Mouse (Mus musculus): Measurements from ENCODE around the gene Gse1. TPM values are rescaled to one million over a fixed set of nuclear protein-coding genes. Genes with fewer than 3 reads are reported as not detected.

The Gse1 gene
- polyA plus RNA-seq, 1 experiment from 2014 or later = 10.8 TPM

- ATAC-seq (ENCODE audit: insufficient read depth, low FRiP score, low read depth) = no peak
- Histone ChIP-seq H3K27me3 (replicated peaks) (0 out of 2 replicates have a peak, but pooled peaks cover 9% of the 10 kb centered on the region), H3K9ac (peak overlapping the region; percentile 46; the same call in 1 of the 2 replicates), H3K4me3 (replicated peaks) (peak overlapping the region; percentile 62), H3K36me3 (no peaks in the 10 kb centered on the region), H3K9me3 (no peaks in the 10 kb centered on the region), H3K27ac (no peak overlapping the region), H3K4me2 (peak overlapping the region; percentile 95), H3K4me1 (peaks cover 79% of the 10 kb centered on the region)
- WGBS = 2% methylated on average over 22 of the region's 22 CpGs
These were observed 1.3 kb downstream of the Gse1 start for GRCm38 (mm10) chr8:120229574-120229916.

- Histone ChIP-seq H3K4me2 (peak overlapping the region; percentile 95), H3K27me3 (replicated peaks) (0 out of 2 replicates have a peak, but pooled peaks cover 9% of the 10 kb centered on the region), H3K36me3 (no peaks in the 10 kb centered on the region), H3K27ac (0 out of 2 replicates have a peak overlapping the region, but pooled peaks have one; percentile 8), H3K9me3 (no peaks in the 10 kb centered on the region), H3K9ac (peak overlapping the region; percentile 11; the same call in 1 of the 2 replicates), H3K4me1 (peaks cover 79% of the 10 kb centered on the region), H3K4me3 (replicated peaks) (peak overlapping the region; percentile 62)
- no peak for ATAC-seq (ENCODE audit: insufficient read depth, low FRiP score, low read depth)
- 18% methylated on average over 22 of the region's 22 CpGs for WGBS
These were observed 1.8 kb downstream of the Gse1 start for GRCm38 (mm10) chr8:120230081-120230480.

- Histone ChIP-seq H3K4me2 (peak overlapping the region; percentile 95), H3K4me1 (peaks cover 73% of the 10 kb centered on the region), H3K27ac (no peak overlapping the region), H3K27me3 (replicated peaks) (0 out of 2 replicates have a peak, but pooled peaks cover 9% of the 10 kb centered on the region), H3K36me3 (no peaks in the 10 kb centered on the region), H3K9me3 (no peaks in the 10 kb centered on the region), H3K9ac (no peak overlapping the region; the same call in 1 of the 2 replicates), H3K4me3 (replicated peaks) (peak overlapping the region; percentile 62)
- 29% methylated on average over 18 of the region's 18 CpGs for WGBS
- no peak for ATAC-seq (ENCODE audit: insufficient read depth, low FRiP score, low read depth)
These were observed 2.7 kb downstream of the Gse1 start for GRCm38 (mm10) chr8:120230715-120231614.

- Histone ChIP-seq H3K27me3 (replicated peaks) (0 out of 2 replicates have a peak, but pooled peaks cover 9% of the 10 kb centered on the region), H3K4me2 (peak overlapping the region; percentile 95), H3K4me1 (peaks cover 69% of the 10 kb centered on the region), H3K9me3 (no peaks in the 10 kb centered on the region), H3K36me3 (no peaks in the 10 kb centered on the region), H3K9ac (0 out of 2 replicates have a peak overlapping the region, but pooled peaks have one; percentile 2), H3K27ac (no peak overlapping the region), H3K4me3 (replicated peaks) (peak overlapping the region; percentile 32)
- ATAC-seq (ENCODE audit: insufficient read depth, low FRiP score, low read depth) = no peak
- WGBS = 72% methylated on average over 3 of the region's 3 CpGs
These were observed 3.6 kb downstream of the Gse1 start for GRCm38 (mm10) chr8:120231870-120232269.

GRCm38 (mm10) chr8:120232398-120232797, 4.1 kb downstream of the Gse1 start:
- H3K9ac ChIP-seq = no peak overlapping the region
- 38% methylated on average over 4 of the region's 4 CpGs for WGBS
- H3K27ac ChIP-seq = no peak overlapping the region
- peak overlapping the region; percentile 32 for H3K4me3 ChIP-seq (replicated peaks)
- H3K4me1 ChIP-seq = peaks cover 63% of the 10 kb centered on the region
- H3K36me3 ChIP-seq = no peaks in the 10 kb centered on the region
- no peak for ATAC-seq (ENCODE audit: insufficient read depth, low FRiP score, low read depth)
- no peaks in the 10 kb centered on the region for H3K9me3 ChIP-seq
- peak overlapping the region; percentile 95 for H3K4me2 ChIP-seq
- H3K27me3 ChIP-seq (replicated peaks) = 0 out of 2 replicates have a peak, but pooled peaks cover 9% of the 10 kb centered on the region

GRCm38 (mm10) chr8:120232913-120233312, 4.7 kb downstream of the Gse1 start:
- 0 out of 2 replicates have a peak, but pooled peaks cover 9% of the 10 kb centered on the region for H3K27me3 ChIP-seq (replicated peaks)
- H3K9me3 ChIP-seq = no peaks in the 10 kb centered on the region
- H3K27ac ChIP-seq = no peak overlapping the region
- no peaks in the 10 kb centered on the region for H3K36me3 ChIP-seq
- peaks cover 58% of the 10 kb centered on the region for H3K4me1 ChIP-seq
- 27% methylated on average over 13 of the region's 13 CpGs for WGBS
- H3K9ac ChIP-seq = 0 out of 2 replicates have a peak overlapping the region, but pooled peaks have one; percentile 25
- H3K4me3 ChIP-seq (replicated peaks) = peak overlapping the region; percentile 32
- ATAC-seq (ENCODE audit: insufficient read depth, low FRiP score, low read depth) = no peak
- peak overlapping the region; percentile 95 for H3K4me2 ChIP-seq

GRCm38 (mm10) chr8:120234457-120234856, 6.2 kb downstream of the Gse1 start:
- Histone ChIP-seq H3K36me3 (0 out of 2 replicates have a peak, but pooled peaks cover 3% of the 10 kb centered on the region), H3K4me1 (peaks cover 51% of the 10 kb centered on the region), H3K9me3 (no peaks in the 10 kb centered on the region), H3K4me2 (peak overlapping the region; percentile 27; the same call in 1 of the 2 replicates), H3K27ac (peak overlapping the region; percentile 35; the same call in 1 of the 2 replicates), H3K9ac (no peak overlapping the region), H3K27me3 (replicated peaks) (0 out of 2 replicates have a peak, but pooled peaks cover 3% of the 10 kb centered on the region), H3K4me3 (replicated peaks) (no peak overlapping the region)
- ATAC-seq (ENCODE audit: insufficient read depth, low FRiP score, low read depth) = no peak
- WGBS = 60% methylated on average over 12 of the region's 12 CpGs

- ATAC-seq (ENCODE audit: insufficient read depth, low FRiP score, low read depth) = no peak
- Histone ChIP-seq H3K27me3 (replicated peaks) (no peaks in the 10 kb centered on the region), H3K9me3 (no peaks in the 10 kb centered on the region), H3K4me3 (replicated peaks) (no peak overlapping the region), H3K27ac (peak overlapping the region; percentile 35; the same call in 1 of the 2 replicates), H3K4me2 (peak overlapping the region; percentile 27; the same call in 1 of the 2 replicates), H3K9ac (no peak overlapping the region), H3K4me1 (peaks cover 47% of the 10 kb centered on the region), H3K36me3 (0 out of 2 replicates have a peak, but pooled peaks cover 3% of the 10 kb centered on the region)
- 51% methylated on average over 8 of the region's 8 CpGs for WGBS
These were observed 6.6 kb downstream of the Gse1 start for GRCm38 (mm10) chr8:120234866-120235265.

- H3K9ac ChIP-seq = no peak overlapping the region
- no peak overlapping the region for H3K4me3 ChIP-seq (replicated peaks)
- 0 out of 2 replicates have a peak, but pooled peaks cover 3% of the 10 kb centered on the region for H3K36me3 ChIP-seq
- no peak overlapping the region for H3K27ac ChIP-seq
- no peak overlapping the region for H3K4me2 ChIP-seq
- no peak for ATAC-seq (ENCODE audit: insufficient read depth, low FRiP score, low read depth)
- no peaks in the 10 kb centered on the region for H3K4me1 ChIP-seq
- H3K9me3 ChIP-seq = no peaks in the 10 kb centered on the region
- no peaks in the 10 kb centered on the region for H3K27me3 ChIP-seq (replicated peaks)
- WGBS = 75% methylated on average over 4 of the region's 4 CpGs
These were observed 15.0 kb downstream of the Gse1 start for GRCm38 (mm10) chr8:120243222-120243621.

- no peak for ATAC-seq (ENCODE audit: insufficient read depth, low FRiP score, low read depth)
- Histone ChIP-seq H3K27me3 (replicated peaks) (no peaks in the 10 kb centered on the region), H3K9me3 (no peaks in the 10 kb centered on the region), H3K4me2 (no peak overlapping the region), H3K36me3 (no peaks in the 10 kb centered on the region), H3K9ac (no peak overlapping the region), H3K4me1 (no peaks in the 10 kb centered on the region), H3K4me3 (replicated peaks) (no peak overlapping the region), H3K27ac (no peak overlapping the region)
- 82% methylated on average over 5 of the region's 5 CpGs for WGBS
These were observed 15.7 kb downstream of the Gse1 start for GRCm38 (mm10) chr8:120243916-120244451.

- no peak overlapping the region for H3K9ac ChIP-seq
- no peak for ATAC-seq (ENCODE audit: insufficient read depth, low FRiP score, low read depth)
- no peak overlapping the region for H3K4me2 ChIP-seq
- H3K4me1 ChIP-seq = peaks cover 3% of the 10 kb centered on the region
- no peak overlapping the region for H3K27ac ChIP-seq
- H3K36me3 ChIP-seq = no peaks in the 10 kb centered on the region
- WGBS = 89% methylated on average over 10 of the region's 10 CpGs
- H3K4me3 ChIP-seq (replicated peaks) = no peak overlapping the region
- H3K27me3 ChIP-seq (replicated peaks) = no peaks in the 10 kb centered on the region
- no peaks in the 10 kb centered on the region for H3K9me3 ChIP-seq
These were observed 16.3 kb downstream of the Gse1 start for GRCm38 (mm10) chr8:120244553-120244952.

- no peak overlapping the region for H3K27ac ChIP-seq
- no peak for ATAC-seq (ENCODE audit: insufficient read depth, low FRiP score, low read depth)
- no peak overlapping the region for H3K4me2 ChIP-seq
- peaks cover 25% of the 10 kb centered on the region for H3K4me1 ChIP-seq
- no peaks in the 10 kb centered on the region for H3K27me3 ChIP-seq (replicated peaks)
- no peak overlapping the region for H3K9ac ChIP-seq
- WGBS = 78% methylated on average over 5 of the region's 5 CpGs
- no peaks in the 10 kb centered on the region for H3K9me3 ChIP-seq
- H3K36me3 ChIP-seq = no peaks in the 10 kb centered on the region
- no peak overlapping the region for H3K4me3 ChIP-seq (replicated peaks)
These were observed 19.4 kb downstream of the Gse1 start for GRCm38 (mm10) chr8:120247618-120248017.

All from stomach, embryonic 15.5 days (tissue).